Mouse (Mus musculus) MEL (cell line): ENCODE measurements around the gene Igsf23.

Source experiments
- CHD1 ChIP-seq: IDR thresholded peaks from 2 replicates; pipeline ENCODE4 v1.6.1; 2012; ENCODE audit warnings: low read depth, mild to moderate bottlenecking, inconsistent platforms, low read length, improper control_type of control experiment
- EP300 ChIP-seq, 2 experiments: IDR thresholded peaks; 2 replicates each; pipeline ENCODE4 v1.6.1; 2011; ENCODE audit warnings: improper control_type of control experiment in 2 of 2, low read length in 2 of 2, low read depth in 1 of 2, mild to moderate bottlenecking in 1 of 2
- HCFC1 ChIP-seq: IDR thresholded peaks from 2 replicates; pipeline ENCODE4 v1.6.1; 2012; ENCODE audit warnings: low read depth, mild to moderate bottlenecking, inconsistent platforms, low read length, improper control_type of control experiment, moderate library complexity
- MEF2A ChIP-seq: IDR thresholded peaks from 2 replicates; pipeline ENCODE4 v1.6.1; 2014; ENCODE audit warnings: low read depth, mild to moderate bottlenecking, inconsistent platforms, low read length, improper control_type of control experiment; ENCODE audit not compliant: poor library complexity, insufficient replicate concordance, severe bottlenecking; ENCODE audit errors: extremely low read depth
- POLR2A ChIP-seq, 2 experiments: IDR thresholded peaks; 2 replicates each; pipeline ENCODE4 v1.6.1; 2011 to 2012; ENCODE audit warnings: low read length in 2 of 2, mild to moderate bottlenecking in 2 of 2, control low read depth in 1 of 2, improper control_type of control experiment in 1 of 2, low read depth in 1 of 2, moderate library complexity in 1 of 2; ENCODE audit not compliant: control insufficient read depth in 1 of 2, insufficient read depth in 1 of 2, poor library complexity in 1 of 2
- USF1 ChIP-seq: IDR thresholded peaks from 2 replicates; pipeline ENCODE4 v1.6.1; 2014; ENCODE audit warnings: low read depth, mild to moderate bottlenecking, inconsistent platforms, low read length, improper control_type of control experiment, moderate library complexity

DNA sequence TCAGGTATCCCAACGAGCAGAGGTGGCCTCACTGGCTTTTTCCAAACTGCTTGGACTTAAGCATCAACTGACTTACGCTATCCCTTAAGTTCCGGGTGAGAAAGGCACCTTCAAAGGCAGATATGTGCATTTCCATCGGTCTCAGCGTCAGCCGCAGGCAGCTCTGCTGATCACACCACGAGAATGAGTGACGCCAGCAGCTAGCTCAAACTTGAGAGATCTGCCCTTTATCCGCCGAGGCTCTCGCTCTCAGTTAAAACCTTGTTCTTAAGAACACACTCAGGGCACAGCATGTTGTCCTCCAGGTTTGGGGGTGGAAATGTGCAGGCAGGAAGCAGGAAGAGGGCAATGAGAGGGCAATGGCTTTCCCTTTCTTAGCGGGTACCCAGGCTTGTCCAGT, 1.6 kb downstream of the Igsf23 start:
- TF ChIP-seq EP300 (IDR thresholded peaks at IDR 0.05; ENCODE audit: low read depth in 1 of 2, low read length in 2 of 2) (no peak), CHD1 (no peak), MEF2A (no peak), POLR2A (IDR thresholded peaks at IDR 0.05; ENCODE audit: control insufficient read depth in 1 of 2, insufficient read depth in 1 of 2, low read depth in 1 of 2, low read length in 2 of 2, poor library complexity in 1 of 2) (no peak), USF1 (no peak), HCFC1 (no peak)
